Mouse (Mus musculus): ENCODE data around the gene Barhl1. TPM values are rescaled to one million over a fixed set of nuclear protein-coding genes. Genes with fewer than 3 reads are reported as not detected.

Barhl1 gene
- total RNA-seq, 1 experiment from 2014 or later, result not detected

DNA sequence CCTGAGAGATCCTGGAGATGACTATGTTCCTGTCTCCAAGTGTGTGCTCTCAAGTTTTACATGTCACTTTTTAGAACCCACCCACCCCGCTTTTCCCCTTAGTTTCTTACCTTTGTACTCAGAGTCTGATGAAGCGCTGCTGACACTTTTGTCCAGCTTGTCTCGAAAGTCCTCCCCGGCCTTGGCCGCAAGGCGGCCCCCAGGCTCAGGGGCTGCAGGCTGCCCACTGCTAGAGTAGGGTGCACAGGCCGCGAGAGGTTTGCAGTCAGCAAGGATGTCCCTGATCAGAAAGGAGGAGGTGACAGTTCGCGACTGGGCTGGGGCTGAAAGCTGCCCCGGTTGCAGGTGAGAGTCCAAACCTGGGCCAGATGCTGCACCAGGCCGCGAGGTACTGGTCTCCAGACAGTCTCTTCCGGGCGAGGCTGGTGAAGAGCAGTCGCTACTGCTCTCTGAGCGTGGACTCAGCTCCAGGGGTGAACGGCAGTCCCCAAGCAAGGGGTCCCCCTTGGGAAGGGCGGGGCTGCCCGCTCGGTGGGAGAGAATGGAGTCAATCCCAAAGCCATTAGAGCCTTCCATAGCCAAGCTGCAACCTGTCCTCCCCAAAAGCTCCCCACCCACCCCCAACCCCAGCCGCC is 1.2 kb downstream of the Barhl1 start:
- ATAC-seq (replicated peaks in 1 of 2; ENCODE audit: insufficient read depth in 1 of 2, low FRiP score in 2 of 2, low TSS enrichment in 1 of 2, low read depth in 1 of 2, poor library complexity in 2 of 2, severe bottlenecking in 2 of 2), result no peak

DNA sequence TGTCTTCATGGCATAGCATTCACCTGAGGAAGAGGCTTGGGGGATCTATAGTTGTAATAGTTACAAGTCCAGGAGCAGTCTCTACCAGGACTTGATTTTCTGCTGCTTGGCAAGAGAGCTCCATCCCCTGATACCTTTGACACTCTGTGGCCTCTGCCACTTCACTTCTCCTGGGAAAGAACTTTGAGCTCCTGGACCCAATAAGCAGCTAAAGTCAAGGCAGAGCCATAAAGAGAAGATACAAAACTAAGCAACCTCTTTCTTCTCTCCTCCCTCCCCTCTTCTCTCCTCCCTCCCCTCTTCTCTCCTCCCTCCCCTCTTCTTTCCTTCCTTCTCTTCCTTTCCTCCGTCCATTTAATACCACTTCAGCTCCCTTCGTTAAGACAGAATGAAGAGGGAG is 2.3 kb downstream of the Barhl1 start:
- ATAC-seq (replicated peaks in 1 of 2; ENCODE audit: insufficient read depth in 1 of 2, low FRiP score in 2 of 2, low TSS enrichment in 1 of 2, low read depth in 1 of 2, poor library complexity in 2 of 2, severe bottlenecking in 2 of 2), result no peak

DNA sequence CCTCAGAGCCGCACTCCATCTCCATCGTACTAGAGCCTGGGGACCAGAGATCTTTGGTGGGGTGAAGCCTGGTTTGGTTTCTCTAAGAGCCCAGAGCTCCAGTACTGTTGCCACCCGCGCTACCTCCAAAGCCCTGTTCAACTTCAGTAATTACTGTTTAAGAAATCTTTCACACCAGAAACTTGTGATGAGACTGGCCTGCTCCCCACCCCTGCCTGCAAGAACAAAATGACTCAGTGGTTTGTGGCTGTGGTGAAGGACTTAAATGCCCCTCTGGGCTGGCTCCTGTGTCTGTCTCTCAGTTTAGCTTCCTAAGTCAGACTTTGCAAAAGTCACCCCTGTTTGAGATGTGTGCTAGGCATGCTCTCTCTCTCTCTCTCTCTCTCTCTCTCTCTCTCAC is 3.5 kb downstream of the Barhl1 start:
- ATAC-seq (replicated peaks in 1 of 2; ENCODE audit: insufficient read depth in 1 of 2, low FRiP score in 2 of 2, low TSS enrichment in 1 of 2, low read depth in 1 of 2, poor library complexity in 2 of 2, severe bottlenecking in 2 of 2), result no peak

DNA sequence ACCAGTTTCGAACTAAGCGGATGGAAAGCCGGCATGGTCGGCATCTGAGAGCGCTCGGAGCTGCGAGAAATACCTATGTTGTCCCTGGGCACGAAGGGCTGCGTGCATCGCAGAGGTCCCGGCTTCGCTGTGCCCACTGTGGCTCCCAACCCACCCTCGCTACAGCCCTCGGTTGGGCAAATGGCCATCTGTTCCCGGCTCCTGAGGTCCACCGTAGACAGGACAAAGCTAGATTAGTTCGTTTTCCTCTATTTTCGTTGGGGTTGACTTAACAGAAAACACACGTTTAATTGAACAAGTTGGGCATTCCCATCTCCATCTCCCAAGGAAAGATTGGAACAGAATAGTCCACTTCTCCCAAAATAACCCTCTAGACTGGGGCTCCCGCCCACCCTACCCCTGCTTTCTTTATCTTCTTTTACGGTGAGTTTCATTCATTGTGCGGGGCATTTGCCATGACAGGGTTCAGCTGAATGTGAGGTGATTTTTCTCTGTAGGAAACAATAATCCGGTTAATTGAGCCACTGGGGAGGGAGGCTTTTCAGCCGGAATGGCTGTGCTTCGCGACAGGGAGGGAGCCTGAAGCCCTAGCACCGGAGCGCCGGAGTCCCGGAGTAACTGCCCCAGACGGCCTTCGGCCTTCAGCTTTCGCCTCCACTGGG is 4.3 kb downstream of the Barhl1 start:
- no peak for ATAC-seq (replicated peaks in 1 of 2; ENCODE audit: insufficient read depth in 1 of 2, low FRiP score in 2 of 2, low TSS enrichment in 1 of 2, low read depth in 1 of 2, poor library complexity in 2 of 2, severe bottlenecking in 2 of 2)

DNA sequence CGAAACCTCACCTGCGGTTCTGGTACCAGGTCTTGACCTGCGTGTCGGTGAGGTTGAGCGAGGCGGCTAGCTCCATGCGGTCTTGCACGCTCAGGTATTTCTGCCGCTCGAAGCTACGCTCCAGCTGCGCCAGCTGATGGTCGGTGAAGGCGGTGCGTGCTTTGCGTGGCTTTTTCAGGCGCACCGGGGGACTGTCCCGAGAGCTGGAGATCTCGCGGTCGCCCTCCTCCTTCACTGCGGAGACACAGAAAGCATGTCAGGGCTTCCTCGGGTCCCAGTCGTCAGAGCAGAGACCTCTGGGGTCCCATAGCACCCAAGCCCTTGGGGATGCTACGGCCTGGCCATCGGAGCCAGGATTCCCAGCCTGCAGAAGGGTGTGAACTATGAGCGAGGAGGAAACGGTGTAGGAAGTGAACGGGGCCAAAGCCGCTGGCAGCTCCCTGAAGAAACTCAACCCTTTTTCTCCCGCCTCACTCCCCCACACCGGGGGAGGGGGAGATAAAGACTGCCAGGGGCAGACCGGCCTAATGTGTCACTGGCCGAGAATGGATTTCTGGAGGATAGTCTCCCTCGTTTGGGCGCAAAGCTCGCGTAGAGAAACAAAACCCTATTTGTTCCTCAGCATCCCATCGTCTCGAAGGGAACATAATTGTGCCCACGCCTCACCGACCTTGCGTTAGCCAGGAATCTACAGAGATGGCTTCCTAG is 5.0 kb downstream of the Barhl1 start:
- no peak for ATAC-seq (replicated peaks in 1 of 2; ENCODE audit: insufficient read depth in 1 of 2, low FRiP score in 2 of 2, low TSS enrichment in 1 of 2, low read depth in 1 of 2, poor library complexity in 2 of 2, severe bottlenecking in 2 of 2)

DNA sequence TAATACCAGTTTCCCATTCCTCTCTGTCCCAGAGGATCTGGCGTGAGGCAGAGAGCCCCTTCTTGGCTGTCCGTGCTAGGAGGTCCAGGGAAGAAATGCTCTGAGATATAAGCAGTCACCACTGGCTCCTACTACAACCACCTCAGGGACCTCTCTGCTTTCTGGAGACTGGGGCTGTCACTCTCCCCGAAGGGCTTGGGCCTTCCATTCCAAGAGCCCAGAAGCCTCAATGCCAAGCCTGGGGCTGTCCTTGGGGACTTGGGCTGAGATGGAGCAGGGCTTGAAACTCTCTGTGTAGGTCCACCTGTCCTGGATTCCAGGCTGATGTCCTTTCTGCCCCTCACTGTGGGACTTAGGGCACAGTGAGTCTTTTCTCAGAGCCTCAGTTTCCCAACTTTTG is 5.6 kb downstream of the Barhl1 start:
- ATAC-seq (replicated peaks in 1 of 2; ENCODE audit: insufficient read depth in 1 of 2, low FRiP score in 2 of 2, low TSS enrichment in 1 of 2, low read depth in 1 of 2, poor library complexity in 2 of 2, severe bottlenecking in 2 of 2), result no peak

DNA sequence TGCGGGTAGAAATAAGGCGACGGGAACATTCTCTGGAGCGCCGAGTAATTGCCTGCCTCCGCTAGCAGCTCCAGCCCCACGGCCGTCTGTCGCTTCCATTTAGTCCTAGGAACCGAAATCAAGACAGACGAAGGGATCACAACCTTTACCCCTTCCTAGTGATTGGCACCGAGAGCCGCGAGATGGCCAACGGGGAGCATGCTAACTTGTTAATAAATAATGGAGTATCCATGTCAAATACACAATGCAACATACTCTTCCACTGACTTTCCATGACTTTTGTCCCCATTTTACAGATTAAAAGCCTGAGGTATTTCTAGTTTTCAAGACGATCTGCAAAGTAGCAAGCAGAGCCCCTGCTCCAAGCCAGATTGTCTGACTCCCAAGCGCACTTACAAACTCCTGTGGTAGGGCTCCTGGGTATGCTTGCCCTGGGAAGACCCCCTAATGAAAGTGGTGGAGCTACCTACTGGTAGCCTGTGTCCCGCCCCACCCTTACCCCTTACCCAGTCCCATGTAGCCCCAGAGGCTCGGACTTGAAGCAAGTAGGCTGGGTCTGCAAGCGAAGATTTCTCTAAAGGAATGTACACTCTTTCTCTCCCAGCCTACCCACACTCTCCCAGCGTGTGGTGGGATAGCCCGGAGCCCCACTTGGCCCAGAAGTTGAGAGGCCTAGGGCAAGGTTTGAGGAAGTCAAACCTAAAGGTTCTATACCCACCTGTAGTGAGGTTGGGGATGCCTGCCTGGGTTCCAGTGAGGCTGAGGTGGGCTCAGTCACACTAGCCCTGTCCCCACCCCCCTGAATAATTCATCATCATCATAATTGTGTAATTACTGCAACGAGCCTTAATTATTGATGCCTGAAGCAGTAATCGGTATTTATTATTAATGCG is 6.4 kb downstream of the Barhl1 start:
- no peak for ATAC-seq (replicated peaks in 1 of 2; ENCODE audit: insufficient read depth in 1 of 2, low FRiP score in 2 of 2, low TSS enrichment in 1 of 2, low read depth in 1 of 2, poor library complexity in 2 of 2, severe bottlenecking in 2 of 2)

DNA sequence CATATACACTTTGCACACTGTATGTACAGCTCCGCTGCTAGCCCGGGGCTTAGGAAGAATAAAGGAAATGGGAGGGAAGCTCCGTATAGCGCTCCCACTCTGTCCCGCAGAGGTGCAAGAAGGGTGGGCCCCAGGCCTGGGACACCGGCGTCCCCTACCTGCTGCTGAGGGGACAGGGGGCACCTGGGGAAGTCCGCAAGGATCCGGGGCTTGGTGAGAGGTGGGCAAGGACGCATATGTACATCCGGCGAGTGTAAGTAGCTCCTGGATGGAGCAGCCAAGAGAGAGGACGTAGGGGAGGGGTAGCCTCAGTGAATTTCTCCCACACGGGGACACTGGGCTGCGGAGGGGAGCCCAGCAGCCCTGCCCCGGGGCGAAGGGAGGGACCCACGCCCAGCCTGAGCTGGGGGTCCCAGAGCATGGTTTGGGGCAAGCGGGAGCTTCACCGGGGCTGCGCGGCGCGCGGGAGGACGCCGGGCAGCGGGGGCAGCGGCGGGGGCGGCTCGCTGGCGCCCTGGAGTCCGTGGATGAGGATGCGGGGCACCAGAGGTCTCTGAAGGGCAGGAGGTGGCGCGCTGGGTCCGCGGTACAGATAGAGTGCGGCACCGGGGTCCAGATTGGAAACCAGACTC is 7.2 kb downstream of the Barhl1 start:
- no peak for ATAC-seq (replicated peaks in 1 of 2; ENCODE audit: insufficient read depth in 1 of 2, low FRiP score in 2 of 2, low TSS enrichment in 1 of 2, low read depth in 1 of 2, poor library complexity in 2 of 2, severe bottlenecking in 2 of 2)

DNA sequence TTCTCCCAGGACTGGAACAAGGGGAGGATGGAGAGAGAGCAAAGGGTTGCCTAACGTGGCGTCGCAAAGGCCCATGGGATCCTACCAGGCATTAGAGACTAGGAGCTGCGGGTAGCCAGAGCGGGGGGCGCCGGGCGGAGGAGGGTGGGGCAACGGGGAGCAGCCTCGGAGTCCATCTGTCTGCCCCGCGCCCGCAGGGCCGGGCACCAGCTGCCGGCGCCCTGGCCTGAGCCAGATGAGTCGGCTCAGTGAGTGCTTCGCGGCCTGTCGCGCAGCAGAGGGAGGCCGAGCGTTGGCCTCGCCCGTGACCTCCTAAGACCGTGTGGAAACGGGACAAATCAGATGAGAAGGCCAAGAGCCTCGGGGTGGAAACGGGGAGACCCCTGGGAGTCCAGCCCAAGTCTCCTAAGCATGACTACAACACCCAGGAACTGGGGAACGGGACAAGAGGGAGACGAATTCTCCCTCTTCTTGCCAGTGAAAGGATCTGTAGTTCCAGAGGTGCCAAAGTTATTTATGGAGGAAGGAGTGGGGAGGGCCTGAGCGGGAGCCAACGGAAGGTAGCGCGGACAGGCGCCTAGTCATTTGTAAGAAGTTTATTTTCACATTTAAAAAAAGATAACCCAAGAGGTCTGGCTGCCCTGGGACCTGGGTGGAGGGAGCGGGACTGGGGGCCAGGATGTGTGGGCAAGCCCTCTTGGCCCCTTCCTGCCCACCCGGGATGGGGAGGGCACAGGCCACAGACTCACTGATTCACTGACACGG is 7.9 kb downstream of the Barhl1 start:
- ATAC-seq (replicated peaks in 1 of 2; ENCODE audit: insufficient read depth in 1 of 2, low FRiP score in 2 of 2, low TSS enrichment in 1 of 2, low read depth in 1 of 2, poor library complexity in 2 of 2, severe bottlenecking in 2 of 2), result no peak

DNA sequence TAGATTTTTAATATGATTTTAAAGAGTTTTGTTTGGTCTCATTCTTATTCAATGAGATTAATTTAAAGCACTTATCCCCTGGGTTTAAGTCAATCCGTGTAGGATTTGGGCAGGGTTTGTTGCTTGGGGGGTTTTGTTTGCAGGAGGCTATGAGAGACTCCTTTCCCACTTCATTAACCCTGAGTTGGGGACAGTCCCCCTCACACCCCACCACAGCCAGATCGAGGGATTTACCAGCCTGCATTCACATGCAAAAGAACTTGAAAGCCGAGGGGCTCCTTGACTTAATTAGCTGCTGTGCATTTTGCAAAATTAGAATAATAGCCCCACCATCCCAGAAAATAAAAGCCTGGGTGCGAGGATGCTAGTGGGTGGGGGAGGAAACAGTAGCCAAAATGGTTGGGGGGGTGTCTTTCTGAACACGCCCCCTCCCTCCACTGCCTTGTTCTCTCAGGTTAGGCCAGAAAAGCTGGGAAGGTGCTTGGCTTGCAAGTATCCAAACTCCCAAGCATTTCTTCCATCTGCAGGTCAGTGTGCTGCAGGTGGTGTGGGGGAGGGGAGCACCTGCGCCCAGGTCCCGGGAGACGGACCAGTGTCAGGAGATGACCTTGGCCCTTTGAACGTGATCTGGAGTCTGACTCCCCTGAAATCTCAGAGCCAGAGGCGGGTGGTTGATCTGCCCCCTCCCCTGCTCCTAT is 8.6 kb downstream of the Barhl1 start:
- ATAC-seq (replicated peaks in 1 of 2; ENCODE audit: insufficient read depth in 1 of 2, low FRiP score in 2 of 2, low TSS enrichment in 1 of 2, low read depth in 1 of 2, poor library complexity in 2 of 2, severe bottlenecking in 2 of 2), result no peak

DNA sequence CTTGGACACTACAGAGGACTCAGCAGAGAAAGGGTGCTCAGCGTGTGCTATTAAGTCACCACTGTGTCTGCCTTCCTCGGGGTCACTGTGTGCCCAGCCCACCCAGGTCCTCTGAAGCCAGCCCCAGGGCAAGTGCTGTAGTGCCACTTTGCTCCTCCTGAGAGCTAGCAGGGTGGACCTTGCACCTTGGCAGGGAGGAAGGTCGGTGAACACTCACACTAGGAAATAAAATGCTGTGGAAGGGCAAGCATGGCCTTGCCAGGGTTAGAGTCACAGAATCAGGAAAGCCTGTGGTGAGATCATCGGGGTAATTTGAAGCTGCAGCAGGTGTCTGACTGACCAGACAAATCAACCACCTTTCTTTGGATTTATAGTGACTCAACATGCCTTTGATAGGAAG is 10.9 kb downstream of the Barhl1 start:
- no peak for ATAC-seq (replicated peaks in 1 of 2; ENCODE audit: insufficient read depth in 1 of 2, low FRiP score in 2 of 2, low TSS enrichment in 1 of 2, low read depth in 1 of 2, poor library complexity in 2 of 2, severe bottlenecking in 2 of 2)

DNA sequence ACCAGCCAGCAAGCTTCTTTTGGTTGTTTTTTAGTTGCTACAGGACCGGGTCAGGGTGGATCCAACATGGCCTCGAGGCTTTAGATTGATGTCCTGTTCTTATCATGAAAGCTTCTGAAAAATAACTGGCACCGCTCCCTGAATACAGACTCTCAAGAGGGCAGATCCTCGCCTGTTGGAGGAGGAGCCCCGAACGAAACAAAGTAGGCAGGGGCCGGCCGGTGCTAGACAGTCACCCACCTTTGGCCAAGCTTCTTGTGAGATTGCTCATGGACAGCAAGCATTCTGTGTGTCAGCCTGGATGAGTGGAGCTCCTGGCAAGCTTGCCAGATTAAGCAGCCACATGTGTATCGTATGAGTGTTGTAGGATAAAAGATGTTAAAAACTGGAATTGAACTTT is 11.7 kb downstream of the Barhl1 start:
- ATAC-seq (replicated peaks in 1 of 2; ENCODE audit: insufficient read depth in 1 of 2, low FRiP score in 2 of 2, low TSS enrichment in 1 of 2, low read depth in 1 of 2, poor library complexity in 2 of 2, severe bottlenecking in 2 of 2), result no peak

DNA sequence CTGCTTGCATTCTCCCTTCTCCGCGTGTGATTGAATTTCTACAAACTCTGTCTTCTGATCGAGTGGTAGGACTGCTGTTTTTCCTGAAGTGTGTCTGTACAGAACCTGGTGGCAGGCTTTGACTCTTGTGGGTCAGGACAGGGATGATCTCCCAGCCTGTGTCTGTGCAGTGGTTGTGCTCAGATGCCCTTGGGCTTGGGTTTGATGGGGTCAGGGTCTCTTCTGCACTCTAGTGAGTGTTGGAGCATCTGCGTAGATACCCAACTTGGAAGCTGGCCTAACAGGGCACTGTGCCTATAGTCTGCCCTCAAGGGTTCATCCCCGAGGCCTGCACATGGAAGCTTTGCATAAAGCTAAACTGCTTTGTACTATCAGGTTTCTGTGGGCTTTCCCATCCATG is 12.6 kb downstream of the Barhl1 start:
- no peak for ATAC-seq (replicated peaks in 1 of 2; ENCODE audit: insufficient read depth in 1 of 2, low FRiP score in 2 of 2, low TSS enrichment in 1 of 2, low read depth in 1 of 2, poor library complexity in 2 of 2, severe bottlenecking in 2 of 2)

DNA sequence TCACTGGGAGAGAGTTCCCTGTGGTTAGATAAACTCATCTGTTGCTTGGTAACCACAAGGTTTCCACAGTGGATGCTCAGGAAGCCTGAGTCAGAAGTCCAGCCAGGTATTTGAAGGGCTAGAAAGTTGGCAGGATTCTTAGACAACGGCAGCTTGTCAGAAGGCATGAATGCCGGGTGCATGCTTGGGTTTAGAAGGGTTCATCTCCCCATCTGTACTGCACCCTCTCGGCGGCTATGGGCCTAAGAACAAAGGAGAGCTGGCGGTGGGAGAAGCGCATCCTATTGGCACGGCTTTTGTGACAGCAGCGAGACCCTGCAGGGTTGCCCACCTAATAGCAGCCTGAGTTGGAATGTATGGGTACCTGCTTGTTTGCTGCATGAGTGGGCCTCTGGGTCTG is 14.2 kb downstream of the Barhl1 start:
- no peak for ATAC-seq (replicated peaks in 1 of 2; ENCODE audit: insufficient read depth in 1 of 2, low FRiP score in 2 of 2, low TSS enrichment in 1 of 2, low read depth in 1 of 2, poor library complexity in 2 of 2, severe bottlenecking in 2 of 2)

DNA sequence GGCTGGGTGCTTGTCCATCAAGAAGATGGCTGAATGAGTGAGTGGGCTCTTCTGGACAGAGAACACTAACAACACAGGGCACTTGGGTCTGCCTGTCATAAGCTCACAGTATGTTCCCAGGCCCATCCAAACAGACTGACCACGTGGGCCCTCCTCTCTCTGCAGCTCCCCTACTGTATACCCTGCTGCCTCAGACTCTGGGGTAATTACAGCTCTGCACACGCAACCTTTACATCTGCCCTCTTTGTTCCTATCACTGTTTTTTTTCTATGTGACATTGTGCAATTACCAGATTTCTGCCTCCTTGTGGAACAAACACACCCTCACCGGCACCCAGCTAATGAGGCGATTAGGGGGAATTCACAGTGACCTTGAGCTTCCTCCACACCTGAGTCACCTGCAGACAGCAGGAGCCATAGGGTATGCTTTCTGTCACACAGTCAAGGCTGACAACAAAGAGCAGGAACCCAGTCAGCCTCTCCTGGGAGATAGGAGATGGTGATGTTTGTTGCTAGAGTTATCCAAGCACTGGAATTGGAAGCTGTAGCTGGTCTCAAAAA is 19.0 kb downstream of the Barhl1 start:
- no peak for ATAC-seq (replicated peaks in 1 of 2; ENCODE audit: insufficient read depth in 1 of 2, low FRiP score in 2 of 2, low TSS enrichment in 1 of 2, low read depth in 1 of 2, poor library complexity in 2 of 2, severe bottlenecking in 2 of 2)

DNA sequence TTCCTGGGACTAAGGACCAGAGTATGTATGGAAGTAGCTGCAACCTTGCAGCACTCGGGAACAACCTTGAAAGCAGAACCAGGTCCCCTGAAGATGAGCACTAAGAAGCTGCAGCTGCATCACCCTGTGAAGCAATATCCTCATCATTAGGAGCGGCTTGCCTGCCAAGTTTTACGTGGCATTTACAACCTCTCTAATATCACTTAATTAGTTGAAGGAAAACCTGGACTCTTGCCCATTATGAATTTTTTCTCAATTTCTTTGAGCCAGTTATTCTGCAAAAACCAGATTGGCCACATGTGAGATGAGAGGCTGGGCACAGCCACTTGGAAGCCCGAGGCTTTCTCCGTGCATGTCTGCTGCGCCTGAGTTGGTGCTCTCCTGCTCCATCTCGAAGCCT is 20.6 kb downstream of the Barhl1 start:
- no peak for ATAC-seq (replicated peaks in 1 of 2; ENCODE audit: insufficient read depth in 1 of 2, low FRiP score in 2 of 2, low TSS enrichment in 1 of 2, low read depth in 1 of 2, poor library complexity in 2 of 2, severe bottlenecking in 2 of 2)

Measured in hematopoietic stem cell, adult 5-6 weeks (primary cell).